Mouse (Mus musculus): ENCODE results near the gene Hspa1b. TPM values are rescaled to one million over a fixed set of nuclear protein-coding genes. Genes with fewer than 3 reads are reported as not detected.
"Not testable (repeated sequence)": the region's sequence is repeated elsewhere in the genome, so short reads cannot be mapped to it uniquely, and the experiment has no call there.

Gene Hspa1b
- polyA plus RNA-seq, 1 experiment from 2014 or later = 0.24 TPM

GRCm38 (mm10) chr17:34972069-34972749 lies 13.2 kb upstream of the Hspa1b start, which contains the start of the genes Hspa1a and Hspa1l:
Gene Hspa1a, minus strand, starts transcription at chr17:34972156.
Gene Hspa1l, plus strand, starts transcription at chr17:34972703.
- 0 out of 2 replicates have a peak within 1 kb of the TSS, but pooled peaks have one; percentile 24 for H3K27ac ChIP-seq (ENCODE audit: low read length)
- WGBS = under 1% methylated on average over 27 of the region's 33 CpGs
- peaks cover 22% of the 10 kb centered on the region for H3K27me3 ChIP-seq (ENCODE audit: control insufficient read depth, insufficient read depth, low read depth, low read length)
- H3K4me2 ChIP-seq (ENCODE audit: low read length) = peak within 1 kb of the TSS; percentile 77
- not testable (repeated sequence) for H3K36me3 ChIP-seq (ENCODE audit: control insufficient read depth, insufficient read depth, low read length); H3K4me1 ChIP-seq (ENCODE audit: control insufficient read depth, insufficient read depth, low read length); H3K9me3 ChIP-seq (replicated peaks; ENCODE audit: control insufficient read depth, low read length, poor library complexity, severe bottlenecking)
- 0 out of 2 replicates have a peak within 1 kb of the TSS, but pooled peaks have one; percentile 44 for H3K9ac ChIP-seq (ENCODE audit: low read depth, low read length)
- ATAC-seq = peak; percentile 93
- H3K4me3 ChIP-seq (ENCODE audit: low read depth, low read length) = peak within 1 kb of the TSS; percentile 39

GRCm38 (mm10) chr17:34971694-34972068 lies 12.6 kb upstream of the Hspa1b start:
- under 1% methylated on average over 19 of the region's 43 CpGs for WGBS
- Histone ChIP-seq H3K4me2 (ENCODE audit: low read length) (peak overlapping the region; percentile 77), H3K4me3 (ENCODE audit: low read depth, low read length) (peak overlapping the region; percentile 39), H3K27me3 (ENCODE audit: control insufficient read depth, insufficient read depth, low read depth, low read length) (peaks cover 22% of the 10 kb centered on the region), H3K9ac (ENCODE audit: low read depth, low read length) (0 out of 2 replicates have a peak overlapping the region, but pooled peaks have one; percentile 44)
- not testable (repeated sequence) for H3K4me1 ChIP-seq (ENCODE audit: control insufficient read depth, insufficient read depth, low read length); H3K9me3 ChIP-seq (replicated peaks; ENCODE audit: control insufficient read depth, low read length, poor library complexity, severe bottlenecking); H3K36me3 ChIP-seq (ENCODE audit: control insufficient read depth, insufficient read depth, low read length); H3K27ac ChIP-seq (ENCODE audit: low read length)
- peak; percentile 46 for ATAC-seq

- ATAC-seq; H3K4me3 ChIP-seq (ENCODE audit: low read depth, low read length); H3K27ac ChIP-seq (ENCODE audit: low read length); H3K9me3 ChIP-seq (replicated peaks; ENCODE audit: control insufficient read depth, low read length, poor library complexity, severe bottlenecking); H3K4me2 ChIP-seq (ENCODE audit: low read length); H3K9ac ChIP-seq (ENCODE audit: low read depth, low read length); H3K36me3 ChIP-seq (ENCODE audit: control insufficient read depth, insufficient read depth, low read length); H3K4me1 ChIP-seq (ENCODE audit: control insufficient read depth, insufficient read depth, low read length): not testable (repeated sequence)
- peaks cover 22% of the 10 kb centered on the region for H3K27me3 ChIP-seq (ENCODE audit: control insufficient read depth, insufficient read depth, low read depth, low read length)
- 32% methylated on average over 12 of the region's 37 CpGs for WGBS
Observed at GRCm38 (mm10) chr17:34970850-34971249, 11.8 kb upstream of the Hspa1b start.

GRCm38 (mm10) chr17:34969822-34970221 lies 10.8 kb upstream of the Hspa1b start, which contains the start of gene Gm20481:
Gene Gm20481, plus strand, starts transcription at chr17:34969912.
- peaks cover 22% of the 10 kb centered on the region for H3K27me3 ChIP-seq (ENCODE audit: control insufficient read depth, insufficient read depth, low read depth, low read length)
- H3K4me2 ChIP-seq (ENCODE audit: low read length); H3K4me3 ChIP-seq (ENCODE audit: low read depth, low read length); ATAC-seq; H3K4me1 ChIP-seq (ENCODE audit: control insufficient read depth, insufficient read depth, low read length); H3K9me3 ChIP-seq (replicated peaks; ENCODE audit: control insufficient read depth, low read length, poor library complexity, severe bottlenecking); H3K9ac ChIP-seq (ENCODE audit: low read depth, low read length); H3K36me3 ChIP-seq (ENCODE audit: control insufficient read depth, insufficient read depth, low read length); H3K27ac ChIP-seq (ENCODE audit: low read length): not testable (repeated sequence)
- 59% methylated on average over 6 of the region's 11 CpGs for WGBS

- no peak for ATAC-seq
Observed at GRCm38 (mm10) chr17:34965627-34966026, 6.6 kb upstream of the Hspa1b start.

GRCm38 (mm10) chr17:34964640-34965049 lies 5.6 kb upstream of the Hspa1b start:
- 0% methylated on average over 1 of the region's 1 CpGs for WGBS
- Histone ChIP-seq H3K27ac (ENCODE audit: low read length) (no peak overlapping the region), H3K4me2 (ENCODE audit: low read length) (no peak overlapping the region), H3K36me3 (ENCODE audit: control insufficient read depth, insufficient read depth, low read length) (no peaks in the 10 kb centered on the region), H3K9ac (ENCODE audit: low read depth, low read length) (0 out of 2 replicates have a peak overlapping the region, but pooled peaks have one; percentile 6), H3K4me3 (ENCODE audit: low read depth, low read length) (no peak overlapping the region), H3K4me1 (ENCODE audit: control insufficient read depth, insufficient read depth, low read length) (peaks cover 2% of the 10 kb centered on the region), H3K9me3 (replicated peaks; ENCODE audit: control insufficient read depth, low read length, poor library complexity, severe bottlenecking) (no peaks in the 10 kb centered on the region), H3K27me3 (ENCODE audit: control insufficient read depth, insufficient read depth, low read depth, low read length) (peaks cover 32% of the 10 kb centered on the region)
- no peak for ATAC-seq

More at GRCm38 (mm10) chr17:34965627-34966026, 6.6 kb upstream of the Hspa1b start:
- WGBS = 80% methylated on average over 5 of the region's 5 CpGs
- Histone ChIP-seq H3K9me3 (replicated peaks; ENCODE audit: control insufficient read depth, low read length, poor library complexity, severe bottlenecking) (no peaks in the 10 kb centered on the region), H3K4me2 (ENCODE audit: low read length) (no peak overlapping the region), H3K9ac (ENCODE audit: low read depth, low read length) (no peak overlapping the region), H3K36me3 (ENCODE audit: control insufficient read depth, insufficient read depth, low read length) (no peaks in the 10 kb centered on the region), H3K4me1 (ENCODE audit: control insufficient read depth, insufficient read depth, low read length) (no peaks in the 10 kb centered on the region), H3K27me3 (ENCODE audit: control insufficient read depth, insufficient read depth, low read depth, low read length) (peaks cover 25% of the 10 kb centered on the region), H3K27ac (ENCODE audit: low read length) (no peak overlapping the region), H3K4me3 (ENCODE audit: low read depth, low read length) (no peak overlapping the region)

- Histone ChIP-seq H3K4me3 (ENCODE audit: low read depth, low read length) (no peak overlapping the region), H3K9me3 (replicated peaks; ENCODE audit: control insufficient read depth, low read length, poor library complexity, severe bottlenecking) (no peaks in the 10 kb centered on the region), H3K27ac (ENCODE audit: low read length) (no peak overlapping the region), H3K36me3 (ENCODE audit: control insufficient read depth, insufficient read depth, low read length) (no peaks in the 10 kb centered on the region), H3K4me1 (ENCODE audit: control insufficient read depth, insufficient read depth, low read length) (peaks cover 5% of the 10 kb centered on the region), H3K9ac (ENCODE audit: low read depth, low read length) (no peak overlapping the region), H3K4me2 (ENCODE audit: low read length) (no peak overlapping the region), H3K27me3 (ENCODE audit: control insufficient read depth, insufficient read depth, low read depth, low read length) (peaks cover 16% of the 10 kb centered on the region)
- WGBS = 56% methylated on average over 1 of the region's 1 CpGs
- ATAC-seq = no peak
Observed at GRCm38 (mm10) chr17:34962841-34963240, 3.8 kb upstream of the Hspa1b start.

DNA sequence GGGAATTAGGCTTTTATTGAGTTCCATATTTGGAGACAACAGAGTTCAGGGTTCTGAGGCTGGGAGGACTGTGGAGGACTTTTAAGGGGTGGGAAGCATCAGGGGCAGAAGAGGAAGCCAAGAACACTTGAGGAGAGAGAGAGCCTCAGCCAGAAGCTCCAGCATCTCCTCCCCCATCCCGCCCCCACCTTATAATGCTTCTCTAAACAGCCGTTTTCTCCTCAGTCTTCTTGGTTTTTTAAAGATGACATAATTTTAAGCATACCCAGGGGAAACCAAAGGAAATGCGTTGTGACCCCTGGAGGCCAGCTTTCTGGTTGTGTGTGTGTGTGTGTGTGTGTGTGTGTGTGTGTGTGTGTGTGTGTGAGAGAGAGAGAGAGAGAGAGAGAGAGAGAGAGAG lies 3.1 kb upstream of the Hspa1b start:
- Histone ChIP-seq H3K4me3 (ENCODE audit: low read depth, low read length) (no peak overlapping the region), H3K27ac (ENCODE audit: low read length) (no peak overlapping the region), H3K27me3 (ENCODE audit: control insufficient read depth, insufficient read depth, low read depth, low read length) (peaks cover 10% of the 10 kb centered on the region), H3K9ac (ENCODE audit: low read depth, low read length) (no peak overlapping the region), H3K9me3 (replicated peaks; ENCODE audit: control insufficient read depth, low read length, poor library complexity, severe bottlenecking) (no peaks in the 10 kb centered on the region), H3K4me1 (ENCODE audit: control insufficient read depth, insufficient read depth, low read length) (peaks cover 5% of the 10 kb centered on the region), H3K4me2 (ENCODE audit: low read length) (no peak overlapping the region), H3K36me3 (ENCODE audit: control insufficient read depth, insufficient read depth, low read length) (no peaks in the 10 kb centered on the region)
- WGBS = 40% methylated on average over 3 of the region's 3 CpGs
- ATAC-seq = no peak

GRCm38 (mm10) chr17:34960702-34961493 lies 1.9 kb upstream of the Hspa1b start:
- Histone ChIP-seq H3K4me1 (ENCODE audit: control insufficient read depth, insufficient read depth, low read length) (peaks cover 5% of the 10 kb centered on the region), H3K9me3 (replicated peaks; ENCODE audit: control insufficient read depth, low read length, poor library complexity, severe bottlenecking) (no peaks in the 10 kb centered on the region), H3K9ac (ENCODE audit: low read depth, low read length) (no peak overlapping the region), H3K4me3 (ENCODE audit: low read depth, low read length) (no peak overlapping the region), H3K27ac (ENCODE audit: low read length) (no peak overlapping the region), H3K27me3 (ENCODE audit: control insufficient read depth, insufficient read depth, low read depth, low read length) (peaks cover 10% of the 10 kb centered on the region), H3K4me2 (ENCODE audit: low read length) (no peak overlapping the region), H3K36me3 (ENCODE audit: control insufficient read depth, insufficient read depth, low read length) (no peaks in the 10 kb centered on the region)
- no peak for ATAC-seq

All from midbrain, embryonic 16.5 days (tissue).